Mouse (Mus musculus): ENCODE measurements at regions not wholly inside any gene's neighbourhood (a gene's known extent, or its start where the extent isn't known, plus 50 kb on each side); places are given as distances from the start of the nearest gene placed in this dataset.

DNA sequence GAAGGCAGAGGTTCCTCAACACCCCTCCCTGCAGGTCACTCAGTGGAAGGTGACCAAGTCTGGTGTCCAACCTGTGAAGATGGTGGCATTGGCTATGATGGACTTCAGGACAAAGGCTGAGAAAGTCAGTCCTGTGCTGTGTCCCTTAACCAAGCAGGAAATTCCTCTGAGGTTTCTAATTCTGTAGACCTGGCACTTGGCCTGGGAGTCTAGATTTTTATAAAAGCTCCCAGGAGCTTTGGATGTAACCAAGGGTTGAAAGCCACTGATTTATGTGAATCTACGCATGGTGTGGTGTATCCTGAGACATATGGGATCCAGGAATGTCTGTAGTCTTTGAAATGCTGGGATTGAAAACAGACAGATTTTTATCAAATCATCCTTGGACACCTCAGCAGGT is 498.8 kb upstream of the Tbx3 start:
- no peak for TF ChIP-seq CTCF (conservative IDR thresholded peaks at IDR 0.05; ENCODE audit: low read length)
- TF ChIP-seq POU5F1 (IDR thresholded peaks at IDR 0.05; ENCODE audit: borderline replicate concordance, low read length) = no peak
- no peak for TF ChIP-seq NANOG (IDR thresholded peaks at IDR 0.05; ENCODE audit: borderline replicate concordance, low read length)
- Histone ChIP-seq H3K4me1 (replicated peaks; ENCODE audit: low read depth, low read length) (no peaks in the 10 kb centered on the region), H3K4me3 (replicated peaks; ENCODE audit: low read length) (no peak overlapping the region), H3K36me3 (ENCODE audit: insufficient read depth, low read length) (no peaks in the 10 kb centered on the region), H3K27me3 (ENCODE audit: insufficient read depth, low read length) (no peaks in the 10 kb centered on the region), H3K9me3 (ENCODE audit: low read length) (no peaks in the 10 kb centered on the region)

DNA sequence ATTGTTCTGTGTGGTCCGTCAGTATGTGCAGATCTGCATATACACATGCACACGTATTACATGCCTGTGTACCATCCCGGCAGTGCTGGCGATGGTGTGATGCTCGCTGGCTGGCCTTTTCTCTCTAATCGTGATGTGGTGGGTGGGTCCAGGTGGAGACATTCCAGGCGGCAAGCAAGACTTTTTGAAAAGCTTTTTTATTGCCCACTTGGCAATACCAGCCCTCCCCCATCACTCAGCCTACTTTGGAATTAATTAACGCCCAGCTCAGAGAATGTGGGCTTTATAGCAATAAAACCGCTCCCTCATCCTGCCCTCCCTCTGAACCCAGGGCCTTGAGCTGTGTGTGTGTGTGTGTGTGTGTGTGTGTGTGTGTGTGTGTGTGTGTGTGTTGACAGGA is 491.7 kb upstream of the Tbx3 start:
- H3K9me3 ChIP-seq (ENCODE audit: low read length) = peaks cover 7% of the 10 kb centered on the region; the same call in 1 of the 2 replicates
- no peaks in the 10 kb centered on the region for H3K36me3 ChIP-seq (ENCODE audit: insufficient read depth, low read length)
- no peak for TF ChIP-seq NANOG (IDR thresholded peaks at IDR 0.05; ENCODE audit: borderline replicate concordance, low read length)
- TF ChIP-seq POU5F1 (IDR thresholded peaks at IDR 0.05; ENCODE audit: borderline replicate concordance, low read length) = no peak
- no peak for TF ChIP-seq CTCF (conservative IDR thresholded peaks at IDR 0.05; ENCODE audit: low read length)
- H3K27me3 ChIP-seq (ENCODE audit: insufficient read depth, low read length) = no peaks in the 10 kb centered on the region
- no peak overlapping the region for H3K4me3 ChIP-seq (replicated peaks; ENCODE audit: low read length)
- 0 out of 2 replicates have a peak, but pooled peaks cover 4% of the 10 kb centered on the region for H3K4me1 ChIP-seq (replicated peaks; ENCODE audit: low read depth, low read length)

DNA sequence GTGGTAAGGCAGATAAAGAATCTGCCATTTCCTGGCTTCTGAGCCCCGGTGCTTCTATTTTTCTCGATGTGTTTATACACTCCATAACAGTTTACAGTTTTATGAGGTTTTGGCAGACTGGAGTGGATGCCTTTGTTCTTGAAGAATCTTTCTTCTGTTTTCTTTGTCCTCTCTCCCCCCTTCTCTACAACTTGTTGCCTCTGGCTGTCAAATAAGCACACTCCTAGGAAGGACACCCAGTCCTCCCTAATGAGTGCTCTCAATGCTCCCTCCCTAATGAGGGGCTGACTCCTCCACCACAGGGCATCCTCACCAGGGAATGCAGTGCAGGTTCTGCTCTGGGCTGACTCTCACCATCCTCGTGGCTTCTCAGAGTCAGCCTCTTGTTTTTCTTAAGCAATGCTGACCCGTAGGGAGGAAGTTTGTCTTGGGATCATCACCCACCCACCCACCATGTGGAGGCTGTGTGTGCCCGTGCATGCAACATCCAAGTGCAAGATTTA is 486.9 kb upstream of the Tbx3 start:
- Histone ChIP-seq H3K36me3 (ENCODE audit: insufficient read depth, low read length) (no peaks in the 10 kb centered on the region), H3K4me1 (replicated peaks; ENCODE audit: low read depth, low read length) (0 out of 2 replicates have a peak, but pooled peaks cover 3% of the 10 kb centered on the region), H3K27me3 (ENCODE audit: insufficient read depth, low read length) (no peaks in the 10 kb centered on the region), H3K4me3 (replicated peaks; ENCODE audit: low read length) (no peak overlapping the region), H3K9me3 (ENCODE audit: low read length) (peaks cover 7% of the 10 kb centered on the region; the same call in 1 of the 2 replicates)
- no peak for TF ChIP-seq POU5F1 (IDR thresholded peaks at IDR 0.05; ENCODE audit: borderline replicate concordance, low read length)
- no peak for TF ChIP-seq CTCF (conservative IDR thresholded peaks at IDR 0.05; ENCODE audit: low read length)
- TF ChIP-seq NANOG (IDR thresholded peaks at IDR 0.05; ENCODE audit: borderline replicate concordance, low read length) = no peak

DNA sequence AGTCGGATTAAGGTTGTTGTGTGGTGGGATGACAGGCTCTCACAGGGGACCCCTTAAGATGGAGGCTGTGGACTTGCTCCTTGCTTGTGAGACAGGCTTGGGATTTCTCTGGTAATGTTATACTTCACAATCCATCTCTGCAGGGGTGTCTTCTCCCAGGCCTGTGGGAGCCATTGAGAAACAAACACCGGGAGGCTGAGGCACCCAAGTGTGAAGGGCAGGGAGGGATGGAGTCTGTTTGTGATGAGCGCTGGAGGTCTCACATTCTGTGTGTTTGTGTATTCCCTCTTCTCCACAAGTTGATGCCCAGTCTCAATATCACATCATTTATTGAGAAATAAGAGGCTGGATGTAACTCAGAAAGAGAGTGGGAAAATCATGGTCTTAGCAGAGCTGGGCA is 483.9 kb upstream of the Tbx3 start:
- Histone ChIP-seq H3K4me3 (replicated peaks; ENCODE audit: low read length) (no peak overlapping the region), H3K4me1 (replicated peaks; ENCODE audit: low read depth, low read length) (no peaks in the 10 kb centered on the region), H3K27me3 (ENCODE audit: insufficient read depth, low read length) (no peaks in the 10 kb centered on the region), H3K36me3 (ENCODE audit: insufficient read depth, low read length) (no peaks in the 10 kb centered on the region), H3K9me3 (ENCODE audit: low read length) (peaks cover 17% of the 10 kb centered on the region)
- no peak for TF ChIP-seq POU5F1 (IDR thresholded peaks at IDR 0.05; ENCODE audit: borderline replicate concordance, low read length)
- no peak for TF ChIP-seq NANOG (IDR thresholded peaks at IDR 0.05; ENCODE audit: borderline replicate concordance, low read length)

DNA sequence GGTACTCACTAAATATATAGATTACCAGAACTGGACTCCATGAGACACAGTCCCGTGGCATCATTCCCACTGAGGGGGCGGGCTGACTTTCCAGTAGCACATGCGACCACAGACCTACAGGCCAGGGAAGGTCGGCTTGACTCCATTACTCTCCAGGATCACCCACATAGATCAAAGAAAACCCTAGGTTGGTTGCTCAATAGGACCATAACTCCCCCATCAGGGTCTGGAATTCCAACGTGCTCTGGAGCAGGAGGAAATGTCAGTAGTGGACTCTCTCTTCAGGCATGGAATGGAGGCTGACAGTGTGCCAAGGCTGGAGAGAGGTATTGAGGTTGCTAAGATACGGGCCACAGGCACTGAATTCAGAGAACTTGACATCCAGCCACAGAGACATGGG is 482.0 kb upstream of the Tbx3 start:
- Histone ChIP-seq H3K4me3 (replicated peaks; ENCODE audit: low read length) (no peak overlapping the region), H3K9me3 (ENCODE audit: low read length) (peaks cover 13% of the 10 kb centered on the region), H3K27me3 (ENCODE audit: insufficient read depth, low read length) (no peaks in the 10 kb centered on the region), H3K4me1 (replicated peaks; ENCODE audit: low read depth, low read length) (no peaks in the 10 kb centered on the region), H3K36me3 (ENCODE audit: insufficient read depth, low read length) (no peaks in the 10 kb centered on the region)
- TF ChIP-seq POU5F1 (IDR thresholded peaks at IDR 0.05; ENCODE audit: borderline replicate concordance, low read length) (no peak), NANOG (IDR thresholded peaks at IDR 0.05; ENCODE audit: borderline replicate concordance, low read length) (no peak), CTCF (conservative IDR thresholded peaks at IDR 0.05; ENCODE audit: low read length) (no peak)

DNA sequence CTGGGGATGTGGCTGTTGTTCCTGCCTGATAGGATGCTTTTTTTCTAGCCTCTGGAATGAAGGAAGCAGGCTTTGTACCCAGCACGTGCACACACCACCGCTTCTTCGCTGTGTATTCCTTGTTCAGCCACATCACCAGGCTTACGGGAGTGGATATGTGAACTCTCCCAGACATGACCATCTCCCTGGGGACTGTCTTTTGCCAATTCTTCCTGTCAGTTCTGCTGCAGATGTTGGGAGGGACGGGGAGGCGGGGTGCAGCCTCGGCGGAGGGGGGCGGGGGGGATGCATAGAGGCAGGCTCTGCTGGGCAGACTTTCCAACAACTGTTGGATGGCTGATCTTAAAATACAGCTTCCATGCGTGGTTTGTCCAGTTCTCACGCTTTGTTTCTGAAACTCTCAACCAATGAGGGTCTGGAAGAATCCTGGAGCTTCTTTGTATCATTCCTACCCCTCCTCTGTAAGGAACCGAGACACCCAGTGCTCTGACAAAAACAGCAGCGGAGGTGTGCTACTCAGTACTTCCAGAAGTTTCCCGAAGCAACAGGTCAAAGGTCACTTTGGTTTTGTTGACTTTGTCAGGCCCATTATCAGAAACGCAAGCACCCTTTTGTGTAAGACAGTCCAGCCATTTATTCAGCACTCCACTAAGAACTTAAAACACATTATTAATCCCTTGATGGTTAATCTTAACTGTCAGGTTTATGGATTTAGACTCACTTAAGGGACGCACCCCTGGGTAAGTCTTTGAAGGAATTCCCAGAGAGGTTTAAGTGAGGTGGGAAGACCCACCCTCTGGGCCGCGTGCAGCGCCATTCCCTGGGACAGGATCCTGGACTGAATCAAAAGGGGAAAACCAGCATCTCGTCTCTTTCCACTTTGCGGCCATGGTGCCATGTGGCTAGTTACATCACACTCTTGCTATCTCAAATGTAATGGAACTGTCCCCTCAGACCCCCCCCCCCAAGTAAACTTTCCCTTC is 476.5 kb upstream of the Tbx3 start:
- TF ChIP-seq CTCF (conservative IDR thresholded peaks at IDR 0.05; ENCODE audit: low read length) (no peak), POU5F1 (IDR thresholded peaks at IDR 0.05; ENCODE audit: borderline replicate concordance, low read length) (no peak), NANOG (IDR thresholded peaks at IDR 0.05; ENCODE audit: borderline replicate concordance, low read length) (no peak)
- Histone ChIP-seq H3K4me3 (replicated peaks; ENCODE audit: low read length) (no peak overlapping the region), H3K36me3 (ENCODE audit: insufficient read depth, low read length) (no peaks in the 10 kb centered on the region), H3K9me3 (ENCODE audit: low read length) (peaks cover 10% of the 10 kb centered on the region; the same call in 1 of the 2 replicates), H3K27me3 (ENCODE audit: insufficient read depth, low read length) (no peaks in the 10 kb centered on the region), H3K4me1 (replicated peaks; ENCODE audit: low read depth, low read length) (no peaks in the 10 kb centered on the region)

DNA sequence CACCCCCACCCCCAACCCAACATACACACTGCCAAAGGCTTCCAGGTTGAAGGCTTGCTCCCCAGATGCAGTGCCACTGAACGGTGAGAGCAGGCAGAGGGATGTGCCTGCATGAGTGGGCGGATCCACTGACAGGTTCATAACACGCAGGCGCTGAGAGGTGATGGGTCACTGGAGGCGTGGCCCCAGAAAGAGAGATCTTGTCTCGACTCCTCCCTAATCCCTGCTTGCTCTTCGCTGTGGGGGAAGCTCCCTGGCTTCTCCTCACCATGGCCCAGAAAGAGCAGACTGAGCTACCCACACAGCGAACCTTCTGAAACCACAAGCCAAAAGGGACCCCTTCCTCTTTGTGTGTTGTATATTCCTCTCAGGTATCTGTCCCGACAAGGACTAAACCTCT is 470.6 kb upstream of the Tbx3 start:
- Histone ChIP-seq H3K4me3 (replicated peaks; ENCODE audit: low read length) (no peak overlapping the region), H3K27me3 (ENCODE audit: insufficient read depth, low read length) (no peaks in the 10 kb centered on the region), H3K36me3 (ENCODE audit: insufficient read depth, low read length) (no peaks in the 10 kb centered on the region), H3K9me3 (ENCODE audit: low read length) (no peaks in the 10 kb centered on the region), H3K4me1 (replicated peaks; ENCODE audit: low read depth, low read length) (no peaks in the 10 kb centered on the region)
- TF ChIP-seq NANOG (IDR thresholded peaks at IDR 0.05; ENCODE audit: borderline replicate concordance, low read length) = no peak
- TF ChIP-seq CTCF (conservative IDR thresholded peaks at IDR 0.05; ENCODE audit: low read length) = no peak
- no peak for TF ChIP-seq POU5F1 (IDR thresholded peaks at IDR 0.05; ENCODE audit: borderline replicate concordance, low read length)

DNA sequence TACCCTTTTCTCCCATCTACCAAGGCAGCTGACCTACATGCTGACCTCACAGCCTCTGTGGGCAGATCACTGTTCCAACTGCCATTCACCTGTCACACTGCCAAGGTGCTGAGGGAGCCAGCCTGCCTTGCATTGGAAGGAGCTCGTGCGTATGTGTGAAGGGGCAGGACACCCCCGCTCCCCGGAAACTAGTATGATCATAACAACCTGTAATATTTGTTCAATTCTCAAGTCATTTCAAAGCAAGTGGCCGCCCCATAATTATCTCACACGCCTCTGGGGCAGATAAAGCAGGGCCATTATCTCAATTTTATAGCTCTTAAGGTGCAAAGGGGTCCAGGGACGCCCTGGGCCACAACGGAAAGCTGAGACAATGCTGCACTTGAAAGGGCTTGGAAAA is 469.2 kb upstream of the Tbx3 start:
- H3K36me3 ChIP-seq (ENCODE audit: insufficient read depth, low read length) = no peaks in the 10 kb centered on the region
- H3K4me3 ChIP-seq (replicated peaks; ENCODE audit: low read length) = no peak overlapping the region
- no peak for TF ChIP-seq NANOG (IDR thresholded peaks at IDR 0.05; ENCODE audit: borderline replicate concordance, low read length)
- no peak for TF ChIP-seq CTCF (conservative IDR thresholded peaks at IDR 0.05; ENCODE audit: low read length)
- H3K27me3 ChIP-seq (ENCODE audit: insufficient read depth, low read length) = no peaks in the 10 kb centered on the region
- H3K4me1 ChIP-seq (replicated peaks; ENCODE audit: low read depth, low read length) = no peaks in the 10 kb centered on the region
- no peaks in the 10 kb centered on the region for H3K9me3 ChIP-seq (ENCODE audit: low read length)
